8 mouse cellular contexts compared by ENCODE assay signal in genomic region chr17:34589206-34589605, GRCm38 (mm10). TPM values are rescaled to one million over a fixed set of nuclear protein-coding genes. Genes with fewer than 3 reads are reported as not detected.
DNase-seq lines count a peak whose midpoint lies in the region; ATAC-seq lines count a peak whose summit lies in the region.

No protein-coding gene starts in this region.

- peak overlapping the region; percentile 19; the same call in 1 of the 2 replicates for H3K4me3 ChIP-seq in heart, embryonic 11.5 days (ENCODE audit: low read depth, low read length)
- peak overlapping the region; percentile 96; the same call in 1 of the 2 replicates for H3K4me3 ChIP-seq in midbrain, embryonic 10.5 days
- H3K4me3 ChIP-seq in midbrain, embryonic 14.5 days (replicated peaks; ENCODE audit: low read depth, low read length): no peak overlapping the region
- no peak overlapping the region for H3K4me3 ChIP-seq in hindbrain, embryonic 13.5 days
- H3K4me3 ChIP-seq in neural tube, embryonic 15.5 days (replicated peaks): no peak overlapping the region

- no peaks in the 10 kb centered on the region for H3K36me3 ChIP-seq in heart, embryonic 11.5 days (ENCODE audit: control insufficient read depth, insufficient read depth, low read length)
- H3K36me3 ChIP-seq in midbrain, embryonic 10.5 days: peaks cover 7% of the 10 kb centered on the region
- no peaks in the 10 kb centered on the region for H3K36me3 ChIP-seq in midbrain, embryonic 14.5 days (ENCODE audit: control insufficient read depth, insufficient read depth, low read length)
- no peaks in the 10 kb centered on the region for H3K36me3 ChIP-seq in hindbrain, embryonic 13.5 days
- H3K36me3 ChIP-seq in neural tube, embryonic 15.5 days: no peaks in the 10 kb centered on the region

- H3K9ac ChIP-seq in heart, embryonic 11.5 days (ENCODE audit: low read depth, low read length): 0 out of 2 replicates have a peak overlapping the region, but pooled peaks have one; percentile 5
- H3K9ac ChIP-seq in midbrain, embryonic 14.5 days (replicated peaks; ENCODE audit: low read length): no peak overlapping the region
- no peak overlapping the region for H3K9ac ChIP-seq in hindbrain, embryonic 13.5 days
- H3K9ac ChIP-seq in neural tube, embryonic 15.5 days (replicated peaks): no peak overlapping the region

- intact Hi-C loops in left cerebral cortex, postnatal 36 days (cut with DNase I): no loop called here

- ATAC-seq in heart, embryonic 11.5 days (replicated peaks; ENCODE audit: insufficient number of reproducible peaks, low FRiP score, low TSS enrichment): no peak
- ATAC-seq in midbrain, embryonic 14.5 days (ENCODE audit: low FRiP score, low TSS enrichment): no peak
- ATAC-seq in hindbrain, embryonic 13.5 days (ENCODE audit: low FRiP score): no peak
- ATAC-seq in neural tube, embryonic 15.5 days (ENCODE audit: low FRiP score): no peak

- peak overlapping the region; percentile 7; the same call in 1 of the 2 replicates for H3K27ac ChIP-seq in heart, embryonic 11.5 days (ENCODE audit: low read depth, low read length)
- H3K27ac ChIP-seq in midbrain, embryonic 10.5 days (replicated peaks): peak overlapping the region; percentile 100
- no peak overlapping the region for H3K27ac ChIP-seq in midbrain, embryonic 14.5 days (replicated peaks; ENCODE audit: low read depth, low read length)
- 0 out of 2 replicates have a peak overlapping the region, but pooled peaks have one; percentile 30 for H3K27ac ChIP-seq in hindbrain, embryonic 13.5 days
- H3K27ac ChIP-seq in neural tube, embryonic 15.5 days (replicated peaks): no peak overlapping the region

- 37% methylated on average over 7 of the region's 7 CpGs for WGBS in heart, embryonic 11.5 days (ENCODE audit: insufficient replicate concordance)
- 55% methylated on average over 7 of the region's 7 CpGs for WGBS in midbrain, embryonic 10.5 days
- 47% methylated on average over 7 of the region's 7 CpGs for WGBS in midbrain, embryonic 14.5 days
- WGBS in hindbrain, embryonic 13.5 days: 54% methylated on average over 7 of the region's 7 CpGs
- 54% methylated on average over 7 of the region's 7 CpGs for WGBS in neural tube, embryonic 15.5 days

- H3K9me3 ChIP-seq in heart, embryonic 11.5 days (replicated peaks; ENCODE audit: control insufficient read depth, low read length): no peaks in the 10 kb centered on the region
- H3K9me3 ChIP-seq in midbrain, embryonic 10.5 days (replicated peaks): no peaks in the 10 kb centered on the region
- no peaks in the 10 kb centered on the region for H3K9me3 ChIP-seq in midbrain, embryonic 14.5 days (ENCODE audit: control insufficient read depth, low read length)
- H3K9me3 ChIP-seq in hindbrain, embryonic 13.5 days: no peaks in the 10 kb centered on the region
- H3K9me3 ChIP-seq in neural tube, embryonic 15.5 days (replicated peaks): no peaks in the 10 kb centered on the region

- H3K4me1 ChIP-seq in heart, embryonic 11.5 days (ENCODE audit: control insufficient read depth, insufficient read depth, low read length): peaks cover 54% of the 10 kb centered on the region
- peaks cover 95% of the 10 kb centered on the region for H3K4me1 ChIP-seq in midbrain, embryonic 10.5 days
- peaks cover 53% of the 10 kb centered on the region for H3K4me1 ChIP-seq in midbrain, embryonic 14.5 days (ENCODE audit: control insufficient read depth, insufficient read depth, low read length)
- peaks cover 72% of the 10 kb centered on the region for H3K4me1 ChIP-seq in hindbrain, embryonic 13.5 days (replicated peaks)
- H3K4me1 ChIP-seq in neural tube, embryonic 15.5 days: peaks cover 65% of the 10 kb centered on the region

- no peaks in the 10 kb centered on the region for H3K27me3 ChIP-seq in heart, embryonic 11.5 days (ENCODE audit: control insufficient read depth, insufficient read depth, low read length)
- no peaks in the 10 kb centered on the region for H3K27me3 ChIP-seq in midbrain, embryonic 10.5 days (ENCODE audit: low read depth, poor library complexity, severe bottlenecking)
- no peaks in the 10 kb centered on the region for H3K27me3 ChIP-seq in midbrain, embryonic 14.5 days (ENCODE audit: control insufficient read depth, insufficient read depth, low read length)
- no peaks in the 10 kb centered on the region for H3K27me3 ChIP-seq in hindbrain, embryonic 13.5 days
- H3K27me3 ChIP-seq in neural tube, embryonic 15.5 days (replicated peaks): no peaks in the 10 kb centered on the region

- DNase-seq in heart, adult 9 months (ENCODE audit: low spot score in 2 of 2): no peak
- DNase-seq in midbrain, embryonic 10.5 days (ENCODE audit: low spot score): no peak
- DNase-seq in midbrain, embryonic 14.5 days: no peak
- no peak for DNase-seq in embryo, embryonic 9.5 days (ENCODE audit: extremely low spot score)
- DNase-seq in left cerebral cortex, postnatal 36 days (ENCODE audit: low spot score in 2 of 2): no peak

- H3K4me2 ChIP-seq in heart, embryonic 11.5 days: peak overlapping the region; percentile 29
- no peak overlapping the region for H3K4me2 ChIP-seq in midbrain, embryonic 14.5 days (ENCODE audit: low read length)
- no peak overlapping the region; the same call in 1 of the 2 replicates for H3K4me2 ChIP-seq in hindbrain, embryonic 13.5 days
- H3K4me2 ChIP-seq in neural tube, embryonic 15.5 days: peak overlapping the region; percentile 88; the same call in 1 of the 2 replicates

RNA-seq across cellular contexts. Expression of gene Gpsm3, which starts 0.4 kb away (rescaled TPM):
- 5.7 and 10.3 TPM in 2 replicates for polyA plus RNA-seq in heart, embryonic 11.5 days (2014; fragmentation: Nextera tagmentation; extraction: Ambion mirVana)
- 5.3 and 6.6 TPM in 2 replicates for polyA plus RNA-seq in midbrain, embryonic 10.5 days (2016; fragmentation: Nextera tagmentation; extraction: Ambion mirVana)
- 2.3 and 4.3 TPM in 2 replicates for polyA plus RNA-seq in midbrain, embryonic 14.5 days (2014; fragmentation: Nextera tagmentation; extraction: Ambion mirVana)
- 3.2 and 4.9 TPM in 2 replicates for polyA plus RNA-seq in hindbrain, embryonic 13.5 days (2015; fragmentation: Nextera tagmentation; extraction: Ambion mirVana)
- 3.8 and 14.5 TPM in 2 replicates for polyA plus RNA-seq in neural tube, embryonic 15.5 days (2015; fragmentation: Nextera tagmentation; extraction: Ambion mirVana)
- 1 to 10 TPM; 2.6 to 2.9 TPM for total RNA-seq in left cerebral cortex, postnatal 36 days (2021)

RNA-seq across cellular contexts. Expression of gene Pbx2, which starts 1.9 kb away (rescaled TPM):
- polyA plus RNA-seq in heart, embryonic 11.5 days (2014; fragmentation: Nextera tagmentation; extraction: Ambion mirVana): 11.8 and 12.5 TPM in 2 replicates
- 17.5 and 17.7 TPM in 2 replicates for polyA plus RNA-seq in midbrain, embryonic 10.5 days (2016; fragmentation: Nextera tagmentation; extraction: Ambion mirVana)
- 12.8 and 13.5 TPM in 2 replicates for polyA plus RNA-seq in midbrain, embryonic 14.5 days (2014; fragmentation: Nextera tagmentation; extraction: Ambion mirVana)
- polyA plus RNA-seq in hindbrain, embryonic 13.5 days (2015; fragmentation: Nextera tagmentation; extraction: Ambion mirVana): 8.9 and 10.6 TPM in 2 replicates
- polyA plus RNA-seq in neural tube, embryonic 15.5 days (2015; fragmentation: Nextera tagmentation; extraction: Ambion mirVana): 8.2 and 10.3 TPM in 2 replicates
- total RNA-seq in left cerebral cortex, postnatal 36 days (2021): 10 to 100 TPM; 53.2 to 58.4 TPM

RNA-seq across cellular contexts. Expression of gene Ager, which starts 8.5 kb away (rescaled TPM):
- 3.2 and 4.5 TPM in 2 replicates for polyA plus RNA-seq in heart, embryonic 11.5 days (2014; fragmentation: Nextera tagmentation; extraction: Ambion mirVana)
- polyA plus RNA-seq in midbrain, embryonic 10.5 days (2016; fragmentation: Nextera tagmentation; extraction: Ambion mirVana): 3.1 and 3.2 TPM in 2 replicates
- 1.2 and 1.4 TPM in 2 replicates for polyA plus RNA-seq in midbrain, embryonic 14.5 days (2014; fragmentation: Nextera tagmentation; extraction: Ambion mirVana)
- 1.9 and 2.1 TPM in 2 replicates for polyA plus RNA-seq in hindbrain, embryonic 13.5 days (2015; fragmentation: Nextera tagmentation; extraction: Ambion mirVana)
- polyA plus RNA-seq in neural tube, embryonic 15.5 days (2015; fragmentation: Nextera tagmentation; extraction: Ambion mirVana): 1.0 and 1.4 TPM in 2 replicates
- total RNA-seq in left cerebral cortex, postnatal 36 days (2021): under 1 TPM; 0.30 to 0.75 TPM

RNA-seq across cellular contexts. Expression of gene Rnf5, which starts 14.3 kb away (rescaled TPM):
- 94.7 and 115 TPM in 2 replicates for polyA plus RNA-seq in heart, embryonic 11.5 days (2014; fragmentation: Nextera tagmentation; extraction: Ambion mirVana)
- polyA plus RNA-seq in midbrain, embryonic 10.5 days (2016; fragmentation: Nextera tagmentation; extraction: Ambion mirVana): 202 and 233 TPM in 2 replicates
- 223 and 269 TPM in 2 replicates for polyA plus RNA-seq in midbrain, embryonic 14.5 days (2014; fragmentation: Nextera tagmentation; extraction: Ambion mirVana)
- polyA plus RNA-seq in hindbrain, embryonic 13.5 days (2015; fragmentation: Nextera tagmentation; extraction: Ambion mirVana): 299 and 301 TPM in 2 replicates
- 256 and 280 TPM in 2 replicates for polyA plus RNA-seq in neural tube, embryonic 15.5 days (2015; fragmentation: Nextera tagmentation; extraction: Ambion mirVana)
- 10 to 100 TPM; 66.9 to 72.0 TPM for total RNA-seq in left cerebral cortex, postnatal 36 days (2021)

RNA-seq across cellular contexts. Expression of gene Agpat1, which starts 14.9 kb away (rescaled TPM):
- polyA plus RNA-seq in heart, embryonic 11.5 days (2014; fragmentation: Nextera tagmentation; extraction: Ambion mirVana): 51.6 and 63.1 TPM in 2 replicates
- polyA plus RNA-seq in midbrain, embryonic 10.5 days (2016; fragmentation: Nextera tagmentation; extraction: Ambion mirVana): 66.0 and 70.1 TPM in 2 replicates
- 122 and 123 TPM in 2 replicates for polyA plus RNA-seq in midbrain, embryonic 14.5 days (2014; fragmentation: Nextera tagmentation; extraction: Ambion mirVana)
- 97.8 and 99.1 TPM in 2 replicates for polyA plus RNA-seq in hindbrain, embryonic 13.5 days (2015; fragmentation: Nextera tagmentation; extraction: Ambion mirVana)
- 109 and 133 TPM in 2 replicates for polyA plus RNA-seq in neural tube, embryonic 15.5 days (2015; fragmentation: Nextera tagmentation; extraction: Ambion mirVana)
- 100 to 1,000 TPM; 161 to 177 TPM for total RNA-seq in left cerebral cortex, postnatal 36 days (2021)

Comparison
In these comparisons a context has a peak if more than half of its experiments do, and no peak if none do; other contexts are left out.
1. H3K27ac ChIP-seq: peak in heart, embryonic 11.5 days (single experiment), midbrain, embryonic 10.5 days (single experiment) and hindbrain, embryonic 13.5 days (single experiment); none in midbrain, embryonic 14.5 days (single experiment) and neural tube, embryonic 15.5 days (single experiment).
2. H3K4me3 ChIP-seq: peak in heart, embryonic 11.5 days (single experiment) and midbrain, embryonic 10.5 days (single experiment); none in midbrain, embryonic 14.5 days (single experiment), hindbrain, embryonic 13.5 days (single experiment) and neural tube, embryonic 15.5 days (single experiment).
3. H3K4me2 ChIP-seq: peak in heart, embryonic 11.5 days (single experiment) and neural tube, embryonic 15.5 days (single experiment); none in midbrain, embryonic 14.5 days (single experiment) and hindbrain, embryonic 13.5 days (single experiment).